Mouse (Mus musculus): ENCODE data around the gene Zfp566.
"Not testable (repeated sequence)": the region's sequence is repeated elsewhere in the genome, so short reads cannot be mapped to it uniquely, and the experiment has no call there.

The Zfp566 gene

DNA sequence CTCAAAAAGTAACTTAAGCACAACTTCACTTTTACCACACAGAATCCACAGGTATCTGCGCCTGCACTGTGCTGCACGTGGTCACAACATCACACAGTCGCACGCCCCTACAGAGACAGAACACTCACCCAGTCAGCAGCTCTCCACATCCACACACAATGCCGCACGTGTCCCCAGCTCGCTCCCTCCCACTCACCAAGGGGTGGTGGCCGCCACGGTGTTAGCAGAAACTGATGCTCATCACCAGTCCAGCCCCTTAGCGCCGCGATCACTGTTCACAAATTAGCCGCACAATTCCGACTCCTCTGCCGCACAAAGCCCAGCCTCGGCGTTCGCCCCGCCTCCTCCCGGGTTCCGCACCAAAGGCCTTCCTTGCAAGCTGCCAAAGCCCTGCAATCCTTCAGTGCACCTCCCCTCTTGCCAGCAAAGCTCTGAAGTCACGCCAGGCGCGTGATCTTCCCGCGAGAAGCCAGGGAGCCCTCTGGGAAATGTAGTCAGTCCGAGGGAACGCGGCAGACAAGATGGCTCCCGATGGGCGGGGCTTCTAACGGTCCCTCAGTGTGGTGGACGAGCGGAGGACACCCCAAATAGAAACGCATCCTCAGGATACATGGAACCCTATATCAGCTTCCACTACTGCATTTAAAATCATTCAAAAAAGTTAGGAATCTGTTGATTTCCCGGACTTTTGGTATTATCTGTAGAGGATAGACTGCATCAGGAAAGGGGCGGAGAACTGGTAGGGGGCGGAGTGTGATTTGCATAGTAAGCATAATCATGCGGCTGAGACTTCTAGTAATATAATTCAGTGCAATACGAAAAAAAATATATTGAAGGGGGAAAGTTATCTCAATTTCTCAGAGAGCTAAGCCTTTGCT lies at the start of gene Zfp566, which contains the start of gene Gm26920:
Gene Zfp566, minus strand, starts transcription at position 436 of the 878 bp plus-strand sequence.
Gene Gm26920, minus strand, starts transcription at position 319 of the 878 bp plus-strand sequence.
- peak; percentile 68 for DNase-seq (ENCODE audit: extremely low read depth, low read depth, low spot score)

- DNase-seq (ENCODE audit: extremely low read depth, low read depth, low spot score): no peak
Measured at GRCm38 (mm10) chr7:30136826-30137225, 46.5 kb upstream of the Zfp566 start.

GRCm38 (mm10) chr7:30132396-30132795 lies 42.1 kb upstream of the Zfp566 start:
- no peak for DNase-seq (ENCODE audit: extremely low read depth, low read depth, low spot score)

- DNase-seq (ENCODE audit: extremely low read depth, low read depth, low spot score): no peak
Measured at GRCm38 (mm10) chr7:30129900-30130299, 39.6 kb upstream of the Zfp566 start.

DNA sequence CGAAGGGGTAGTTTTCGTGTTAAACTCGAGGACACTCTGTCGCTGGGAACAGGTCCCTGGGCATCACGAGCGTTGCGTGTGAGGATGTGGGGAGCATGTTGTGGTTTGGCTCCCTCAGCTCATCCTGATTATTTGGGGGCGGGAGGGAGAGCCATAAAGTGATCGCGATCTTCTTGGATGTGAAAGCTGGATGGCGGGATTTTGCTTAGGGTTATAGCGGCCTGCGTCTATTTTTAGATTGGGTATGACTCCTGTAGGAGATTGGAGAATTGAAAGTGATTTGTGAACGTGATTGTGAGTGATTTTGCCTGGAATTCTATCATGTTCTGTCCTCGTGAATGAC lies 31.8 kb upstream of the Zfp566 start:
- no peak for DNase-seq (ENCODE audit: extremely low read depth, low read depth, low spot score)

DNA sequence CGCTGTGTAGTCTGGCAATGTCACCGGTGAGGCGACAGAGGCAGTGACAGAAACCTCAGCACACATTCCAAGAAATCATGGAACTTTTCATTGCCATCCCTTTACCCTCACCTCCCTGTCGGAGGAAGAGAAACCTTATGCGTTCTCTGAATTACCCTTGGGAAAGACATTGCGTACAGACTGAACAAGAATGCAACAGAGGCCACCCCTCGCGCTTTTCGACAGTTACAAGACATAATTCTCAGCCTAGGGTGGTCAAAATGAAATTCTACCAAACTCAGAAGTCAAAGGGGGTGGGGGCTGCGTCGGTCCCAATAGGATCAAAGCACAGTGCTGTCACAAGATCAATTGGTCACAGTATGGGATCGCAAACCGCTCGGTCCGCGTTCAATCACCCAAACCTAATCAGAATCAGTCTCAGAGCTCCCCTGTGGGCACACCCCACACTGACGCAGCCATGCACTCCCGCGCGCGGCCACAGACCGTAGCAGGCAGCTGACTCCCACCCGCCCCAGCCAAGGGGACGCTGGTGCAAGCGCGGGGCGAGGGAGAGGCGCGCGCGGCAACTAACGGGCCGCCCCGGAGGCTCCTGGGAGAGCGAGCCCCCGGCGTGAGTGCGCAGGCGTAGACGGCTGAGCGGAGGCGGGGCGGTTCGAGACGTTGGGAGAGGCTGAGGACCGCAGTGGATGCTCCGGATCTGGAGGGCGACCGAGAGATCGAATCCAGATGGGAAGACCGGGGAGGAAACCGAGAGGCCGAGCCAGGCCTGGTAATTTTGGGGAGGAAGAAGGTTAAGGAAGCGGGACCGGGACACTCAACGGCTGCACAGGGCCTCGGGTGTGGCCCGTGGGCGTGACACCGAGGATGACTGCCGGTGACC lies 31.2 kb upstream of the Zfp566 start, which contains the start of gene Zfp382:
Gene Zfp382, plus strand, starts transcription at position 635 of the 880 bp plus-strand sequence.
- no peak for DNase-seq (ENCODE audit: extremely low read depth, low read depth, low spot score)

- not testable (repeated sequence) for DNase-seq (ENCODE audit: extremely low read depth, low read depth, low spot score)
Measured at GRCm38 (mm10) chr7:30117935-30118334, 27.6 kb upstream of the Zfp566 start.

DNA sequence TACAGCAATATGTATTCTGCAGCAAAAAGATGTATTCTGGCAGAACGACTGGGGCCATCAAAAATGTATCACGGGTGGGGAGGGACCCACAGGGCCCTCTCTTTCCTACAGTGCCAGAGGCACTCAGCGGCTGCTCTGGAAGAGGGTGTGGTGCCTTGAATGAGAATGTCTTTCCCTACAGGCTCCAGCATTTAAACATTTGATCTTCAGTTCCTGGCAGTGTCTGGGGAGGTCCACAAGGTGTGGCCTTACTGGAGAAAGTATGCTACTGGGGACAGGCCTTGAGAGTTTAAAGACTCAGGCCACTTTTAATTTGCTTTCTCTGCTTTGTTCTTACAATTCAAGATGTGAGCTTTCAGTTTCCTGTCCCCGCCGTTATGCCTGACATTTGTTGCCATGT lies 25.7 kb upstream of the Zfp566 start:
- no peak for DNase-seq (ENCODE audit: extremely low read depth, low read depth, low spot score)

GRCm38 (mm10) chr7:30099297-30099696 lies 9.0 kb upstream of the Zfp566 start:
- DNase-seq (ENCODE audit: extremely low read depth, low read depth, low spot score): no peak

GRCm38 (mm10) chr7:30095551-30096125 lies 5.3 kb upstream of the Zfp566 start:
- no peak for DNase-seq (ENCODE audit: extremely low read depth, low read depth, low spot score)

DNA sequence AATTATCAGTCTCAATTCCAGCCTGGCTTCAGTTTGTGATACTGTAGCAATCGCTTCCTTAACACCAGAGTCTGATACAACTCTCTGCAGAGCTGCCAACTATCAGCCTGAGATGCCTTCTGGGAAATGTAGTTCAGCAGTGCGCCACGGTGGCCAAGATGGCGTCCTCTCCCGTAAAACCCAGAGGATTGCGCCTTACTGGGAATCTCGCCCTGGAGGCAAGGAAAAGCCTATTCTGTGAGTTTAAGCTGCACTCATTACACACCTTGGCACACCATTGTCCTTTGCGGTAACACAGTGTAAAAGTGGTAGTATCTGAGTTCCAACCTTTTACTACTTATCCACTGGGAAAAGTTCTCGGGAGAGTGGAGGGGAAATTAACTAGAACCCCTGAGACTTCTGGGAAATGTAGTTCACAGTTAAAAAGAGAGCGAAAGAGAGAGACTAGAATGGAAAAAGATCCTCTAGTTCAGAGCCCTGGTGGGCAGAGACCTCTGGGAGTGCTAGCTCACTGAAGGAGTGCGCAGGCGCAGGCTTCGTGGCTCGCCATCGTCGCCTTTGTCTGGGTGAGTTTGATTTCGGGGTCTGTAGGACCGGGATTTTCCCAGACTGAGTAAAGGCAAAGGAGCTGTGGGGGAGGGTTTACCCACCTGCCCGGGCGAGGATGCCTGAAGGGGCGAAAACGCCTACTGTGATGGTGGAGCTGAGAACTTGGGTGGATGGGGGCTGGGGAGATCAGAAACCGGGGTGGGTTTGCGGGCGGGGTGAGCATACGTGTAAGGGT lies 4.5 kb upstream of the Zfp566 start, which contains the start of gene Zfp260:
Gene Zfp260, plus strand, starts transcription at position 132 of the 784 bp plus-strand sequence.
- peak; percentile 62 for DNase-seq (ENCODE audit: extremely low read depth, low read depth, low spot score)

- DNase-seq (ENCODE audit: extremely low read depth, low read depth, low spot score): no peak
Measured at GRCm38 (mm10) chr7:30093918-30094415, 3.6 kb upstream of the Zfp566 start.

GRCm38 (mm10) chr7:30092666-30093065 lies 2.3 kb upstream of the Zfp566 start:
- DNase-seq (ENCODE audit: extremely low read depth, low read depth, low spot score): no peak

- DNase-seq (ENCODE audit: extremely low read depth, low read depth, low spot score): no peak
Measured at GRCm38 (mm10) chr7:30090970-30091585, 751 bp upstream of the Zfp566 start.

- no peak for DNase-seq (ENCODE audit: extremely low read depth, low read depth, low spot score)
Measured at GRCm38 (mm10) chr7:30089405-30089804, 922 bp downstream of the Zfp566 start.

DNA sequence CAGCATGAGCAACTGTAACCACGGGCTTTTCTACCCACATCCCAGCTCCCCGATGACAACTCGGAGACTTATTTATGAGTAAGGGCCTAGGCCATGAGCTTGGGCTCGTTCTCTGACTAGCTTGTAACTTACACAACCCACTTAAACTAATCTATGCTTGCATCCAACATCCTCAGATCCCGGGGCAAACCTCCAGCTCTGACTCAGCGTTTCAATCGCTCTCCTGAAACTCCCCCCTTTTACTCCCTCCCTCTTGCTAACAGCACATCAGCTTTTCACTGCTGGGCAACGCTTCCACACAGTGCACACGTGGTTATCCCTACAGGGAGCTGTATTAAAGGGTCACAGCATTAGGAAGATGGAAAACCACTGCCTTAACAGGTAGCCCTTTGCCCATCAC lies 3.8 kb downstream of the Zfp566 start:
- no peak for DNase-seq (ENCODE audit: extremely low read depth, low read depth, low spot score)

DNA sequence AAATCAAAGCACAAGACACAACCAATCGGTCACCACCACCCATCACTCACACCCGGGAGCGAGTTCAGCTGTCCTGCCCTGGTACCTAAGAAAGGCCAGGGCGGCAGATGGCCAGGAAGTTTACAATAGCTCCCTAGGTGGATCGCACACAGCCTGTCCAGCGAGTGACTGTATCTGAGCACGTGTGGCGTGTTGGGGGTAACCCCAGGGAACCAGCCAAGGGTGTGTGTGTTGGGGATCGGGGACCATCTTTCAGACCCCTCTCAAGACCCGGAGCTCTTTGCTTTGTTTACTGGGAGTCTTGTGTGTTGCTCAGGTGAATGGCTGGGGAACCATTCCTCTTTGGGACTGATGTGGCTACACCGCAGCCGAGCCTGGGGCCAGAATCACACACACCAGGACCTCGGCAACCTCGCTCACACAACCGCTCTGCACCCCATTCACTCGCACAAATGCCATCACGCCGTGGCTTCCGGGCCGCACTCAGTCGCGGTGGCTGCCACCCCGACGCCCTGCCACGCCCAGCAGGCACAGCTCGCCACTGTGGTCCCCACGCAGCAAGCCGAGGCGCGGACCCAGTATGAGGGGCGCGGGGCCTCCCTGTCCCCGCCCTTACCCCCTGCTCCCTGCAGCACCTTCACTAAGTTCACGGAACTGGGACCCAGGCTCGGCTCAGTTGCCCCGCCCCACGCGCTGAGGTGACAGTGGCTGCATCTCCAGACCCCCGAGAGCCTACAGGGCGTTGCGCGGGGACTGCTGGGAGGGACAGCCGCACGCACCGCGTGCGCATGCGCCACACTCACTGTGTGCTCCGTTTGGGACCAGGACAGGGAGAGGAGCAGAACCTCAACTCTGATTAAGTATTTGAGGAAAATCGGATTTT lies 17.9 kb downstream of the Zfp566 start, which contains the start of gene Zfp82:
Gene Zfp82, minus strand, starts transcription at position 755 of the 883 bp plus-strand sequence.
- no peak for DNase-seq (ENCODE audit: extremely low read depth, low read depth, low spot score)

DNA sequence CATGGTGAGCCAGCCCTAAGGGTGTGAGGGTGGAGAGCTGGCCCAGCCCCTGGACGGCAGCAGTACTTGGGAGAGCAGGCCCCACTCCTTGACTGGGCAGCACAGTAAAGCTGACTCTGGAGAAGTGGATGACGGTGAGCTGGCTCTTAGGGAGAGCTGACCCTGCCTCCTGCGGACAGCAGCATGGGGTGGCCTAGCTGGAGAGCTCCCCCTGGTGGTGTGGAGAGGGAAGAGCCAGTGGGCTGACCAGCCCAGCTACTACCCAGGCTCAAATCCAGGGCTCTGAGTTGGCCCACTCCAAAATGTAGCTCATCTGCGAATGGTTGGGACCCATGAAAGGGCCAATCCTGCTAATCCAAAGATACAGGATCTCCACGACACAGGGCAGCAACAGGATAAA lies 25.7 kb downstream of the Zfp566 start:
- DNase-seq (ENCODE audit: extremely low read depth, low read depth, low spot score): no peak

- DNase-seq (ENCODE audit: extremely low read depth, low read depth, low spot score): no peak
Measured at GRCm38 (mm10) chr7:30062478-30062877, 27.8 kb downstream of the Zfp566 start.
